Mouse (Mus musculus) retina, postnatal 1 day (tissue): ENCODE measurements at regions not wholly inside any gene's neighbourhood (a gene's known extent, or its start where the extent isn't known, plus 50 kb on each side); places are given as distances from the start of the nearest gene placed in this dataset.
A peak's percentile ranks its signal among the peaks of the same experiment; 100 is the strongest.

Source experiments
- DNase-seq: peaks from one replicate; pipeline ENCODE4 v3.0.0-alpha.2; 2012

DNA sequence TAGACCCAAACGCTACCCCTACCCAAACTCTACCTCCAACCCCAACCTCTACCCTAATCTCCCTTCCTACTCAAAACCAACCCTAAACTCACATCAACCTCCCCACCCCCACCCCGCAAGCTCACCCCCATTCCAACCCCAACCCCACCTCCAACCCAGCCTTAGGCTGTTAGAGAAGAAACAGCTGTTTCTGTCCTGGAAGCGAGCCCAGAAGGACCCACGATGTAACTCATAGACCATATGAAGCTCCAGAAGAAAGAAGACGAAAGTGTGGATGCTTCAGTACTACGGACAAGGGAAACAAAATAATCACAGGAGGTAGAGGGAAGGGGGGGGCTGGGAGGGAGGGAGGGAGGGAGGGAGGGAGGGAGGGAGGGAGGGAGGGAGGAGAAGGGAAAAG lies 58.4 kb downstream of the Sox11 start:
- no peak for DNase-seq

DNA sequence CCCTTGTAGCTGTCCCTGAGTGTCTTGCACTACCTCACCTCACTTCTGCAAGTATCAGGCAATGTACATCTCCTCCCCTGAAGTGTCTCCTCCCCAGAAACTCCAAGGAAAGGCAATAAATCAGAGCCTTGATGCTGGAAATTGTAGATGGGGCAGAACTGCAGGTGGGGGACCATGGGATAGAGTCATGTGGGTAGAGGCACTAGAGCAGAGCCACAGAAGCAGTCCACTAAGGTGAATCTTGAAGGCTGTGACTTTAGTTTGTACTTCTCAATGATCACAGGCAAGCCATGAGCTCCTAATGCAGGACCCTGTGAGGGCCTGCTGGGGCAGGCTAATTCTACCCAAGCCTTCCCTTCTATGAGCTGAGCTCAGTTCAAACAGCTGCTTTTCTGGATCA lies 80.4 kb downstream of the Sox11 start:
- DNase-seq = no peak

DNA sequence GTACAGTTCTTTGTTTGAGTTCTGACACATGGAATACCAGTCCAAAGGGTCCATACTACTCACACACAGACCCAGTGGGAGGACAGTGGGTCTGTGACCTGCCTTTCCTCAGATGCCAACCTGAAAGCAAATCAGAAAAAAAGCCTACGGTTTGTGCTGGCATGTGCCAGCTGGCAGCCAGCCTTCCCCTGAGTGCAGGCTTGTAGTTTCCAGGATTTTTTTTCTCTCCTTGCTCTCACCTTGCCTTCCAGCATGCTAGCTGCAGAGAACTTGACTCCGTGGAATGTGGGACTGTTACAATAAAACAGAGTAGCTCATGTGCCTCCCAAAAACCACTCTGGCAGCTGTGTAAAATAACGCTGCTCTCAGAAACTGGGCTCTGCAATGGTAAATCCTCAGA lies 88.2 kb downstream of the Sox11 start:
- DNase-seq = no peak

GRCm38 (mm10) chr12:27251521-27251920 lies 90.9 kb downstream of the Sox11 start:
- DNase-seq = no peak

DNA sequence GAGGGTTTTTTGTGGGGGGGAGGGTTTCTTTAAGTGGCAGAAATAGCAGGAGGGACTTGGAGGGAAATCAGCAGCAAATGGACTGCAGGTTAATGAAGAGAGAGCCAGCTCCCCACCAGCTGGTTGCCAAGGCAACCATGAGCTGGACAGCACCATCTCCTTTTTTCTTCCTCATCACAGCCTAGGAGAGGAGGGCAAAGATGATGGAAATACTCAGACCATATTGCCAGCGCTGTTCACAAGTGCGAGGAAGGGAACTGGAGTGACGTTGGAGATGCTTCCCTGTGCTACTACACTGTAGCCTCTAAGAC lies 93.9 kb downstream of the Sox11 start:
- peak; percentile 42 for DNase-seq

DNA sequence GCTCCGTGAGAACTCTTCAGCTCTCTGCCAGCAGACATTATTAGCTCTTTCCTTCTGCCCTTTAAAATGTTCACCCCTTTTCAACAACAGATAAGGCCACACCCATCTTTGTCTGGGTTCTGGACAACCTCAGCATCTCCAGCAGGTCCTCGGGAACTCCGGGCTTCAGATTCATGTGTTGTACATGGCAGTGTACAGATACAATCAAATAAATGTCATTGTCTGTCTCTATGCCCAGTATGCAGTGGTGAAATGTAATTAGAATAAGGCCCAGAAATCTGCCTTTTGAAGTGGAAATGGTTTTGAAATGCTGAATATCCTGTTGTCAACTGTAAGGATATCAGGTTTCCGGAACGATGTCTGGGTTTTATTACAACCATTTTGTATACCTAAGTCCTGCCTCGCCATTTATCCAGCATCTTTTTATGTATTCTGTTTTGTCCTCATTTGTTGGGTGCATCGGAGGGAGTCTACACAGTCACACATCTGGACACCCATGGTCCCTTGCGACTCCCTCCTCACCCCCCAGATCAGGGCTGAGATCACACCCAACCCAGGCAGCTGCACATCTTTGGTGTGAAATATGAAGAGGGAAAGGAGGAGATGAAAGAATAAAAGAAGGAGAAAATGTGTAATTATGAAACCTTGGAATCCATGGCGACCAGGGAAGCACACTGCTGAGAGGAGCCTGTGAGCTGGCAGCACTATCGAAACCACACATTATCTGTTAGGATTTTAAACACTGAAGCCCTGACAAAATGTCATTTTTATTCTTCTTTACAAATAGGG lies 94.4 kb downstream of the Sox11 start:
- peak; percentile 10 for DNase-seq

- DNase-seq = no peak
These were observed 106.6 kb downstream of the Sox11 start for GRCm38 (mm10) chr12:27235748-27236147.

DNA sequence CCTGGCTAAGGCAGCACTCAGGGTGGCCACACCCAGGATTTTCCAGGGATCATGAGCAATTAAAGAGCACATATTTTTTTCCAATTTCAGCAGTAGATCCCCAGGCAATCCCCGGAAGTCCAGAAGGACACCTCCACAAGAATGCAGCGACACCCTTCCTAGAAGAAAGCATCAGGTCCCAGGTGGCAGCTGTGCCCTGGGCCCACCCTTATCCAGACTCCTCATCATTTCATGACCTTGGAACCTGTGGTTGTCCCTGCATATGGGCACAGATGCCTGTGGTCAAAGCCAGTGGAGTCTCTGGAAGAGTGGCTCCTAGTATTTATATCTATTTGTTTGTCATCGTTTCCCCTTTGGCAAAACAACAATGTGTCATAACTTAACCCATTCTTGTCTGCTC lies 120.8 kb downstream of the Sox11 start:
- no peak for DNase-seq

GRCm38 (mm10) chr12:27201191-27201590 lies 141.2 kb downstream of the Sox11 start:
- DNase-seq = no peak

DNA sequence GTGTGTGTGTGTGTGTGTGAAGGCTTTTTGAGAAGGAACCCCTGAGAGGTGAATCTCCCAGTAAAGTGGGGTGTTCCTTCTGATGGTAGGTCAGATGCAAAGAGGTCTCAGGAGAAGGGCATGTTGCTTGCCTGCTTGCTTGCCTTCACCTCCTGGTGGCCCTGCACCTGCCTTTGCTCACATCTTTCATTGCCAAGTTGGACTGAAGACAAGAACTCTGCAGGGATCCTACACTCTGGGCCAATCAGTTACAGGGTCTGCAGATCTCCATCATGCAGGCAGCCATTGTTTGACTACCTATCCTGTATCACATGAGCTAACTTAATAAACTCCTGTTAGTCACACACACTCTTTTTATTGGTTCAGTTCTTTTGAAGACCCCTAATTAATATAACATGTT lies 148.4 kb downstream of the Sox11 start:
- DNase-seq = no peak

DNA sequence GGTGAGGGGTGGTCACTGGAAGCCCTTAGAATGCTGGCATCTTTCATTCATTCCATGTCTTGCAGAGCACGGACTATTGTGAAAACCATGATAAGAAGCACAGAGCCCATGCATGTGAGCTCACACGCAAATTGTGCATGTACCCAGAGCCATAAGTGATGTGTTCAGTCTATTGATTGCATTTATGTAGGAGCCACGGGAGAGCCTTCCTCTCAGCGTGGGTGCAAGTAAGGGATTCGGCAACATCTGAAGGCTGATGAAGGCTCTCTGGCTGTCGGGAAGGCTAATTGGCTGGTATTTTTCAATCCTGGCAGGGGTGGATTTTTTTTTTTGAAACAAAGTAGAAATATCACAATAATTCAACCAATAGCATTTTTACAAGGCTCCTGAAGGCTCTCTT lies 150.5 kb downstream of the Sox11 start:
- DNase-seq = no peak

GRCm38 (mm10) chr12:27187480-27187879 lies 154.9 kb downstream of the Sox11 start:
- DNase-seq = no peak

DNA sequence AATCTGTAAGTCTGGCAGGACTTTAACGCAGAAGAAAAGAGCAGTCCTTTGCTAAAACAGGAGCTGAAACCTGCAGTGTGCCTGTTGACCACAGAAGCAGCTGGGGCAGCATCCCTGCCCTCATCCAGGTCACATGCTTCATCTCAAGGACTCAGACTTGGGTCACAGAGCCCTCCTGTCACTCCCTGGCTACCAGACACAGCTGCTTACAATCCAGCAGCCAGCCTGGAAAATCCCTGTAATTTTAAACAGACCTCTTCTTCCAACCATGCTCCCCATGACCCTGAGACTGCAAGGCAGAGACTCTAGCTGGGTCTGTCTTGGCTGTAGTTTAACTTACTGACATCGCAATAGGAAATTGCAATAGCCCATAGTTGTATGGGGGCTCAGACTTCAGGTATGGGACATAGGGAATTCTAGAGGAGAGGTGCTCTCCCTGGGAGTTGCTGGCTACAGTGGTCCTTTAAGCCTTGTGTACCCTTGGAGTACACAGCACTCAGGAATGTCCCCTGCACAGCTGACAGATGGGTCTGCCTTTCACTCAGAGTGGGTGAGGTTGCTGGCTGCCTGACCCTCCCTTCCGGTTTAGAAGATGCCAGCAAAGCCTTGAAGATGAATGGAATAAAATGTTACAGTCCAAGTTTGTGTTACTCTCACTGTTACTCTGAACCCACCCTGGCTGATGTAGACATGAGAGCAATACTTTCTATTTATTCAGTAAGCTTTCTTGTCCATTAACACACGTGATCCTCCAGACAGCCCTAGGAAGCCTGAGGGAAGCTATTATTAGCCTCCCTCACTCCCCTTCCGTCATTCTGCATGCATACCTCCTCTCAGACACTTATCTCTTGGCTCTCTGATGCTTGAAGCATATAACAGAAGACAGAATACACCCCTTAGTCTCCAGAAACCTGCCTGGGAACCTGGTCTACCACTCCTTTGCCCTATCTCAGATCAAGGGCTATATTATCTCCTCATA lies 159.7 kb downstream of the Sox11 start:
- peak; percentile 57 for DNase-seq

DNA sequence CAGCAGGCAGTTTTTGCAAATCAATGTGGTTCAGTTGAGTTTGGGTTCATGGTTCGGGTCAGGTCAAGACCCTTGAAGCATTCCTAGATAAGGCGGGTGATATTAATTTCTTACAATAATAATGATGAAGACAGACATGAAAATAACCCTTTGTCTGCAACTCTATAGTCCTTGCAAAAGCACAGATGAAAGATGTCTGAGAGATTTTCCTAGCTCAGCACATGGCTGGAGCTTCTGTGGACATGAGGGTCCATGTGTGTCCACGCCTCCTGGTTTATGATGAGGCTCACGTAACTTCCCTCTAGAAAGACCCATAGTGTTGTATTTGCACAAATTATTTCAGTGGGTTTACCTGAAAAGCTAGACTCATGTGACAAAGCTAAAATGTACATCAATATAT lies 168.8 kb downstream of the Sox11 start:
- no peak for DNase-seq

DNA sequence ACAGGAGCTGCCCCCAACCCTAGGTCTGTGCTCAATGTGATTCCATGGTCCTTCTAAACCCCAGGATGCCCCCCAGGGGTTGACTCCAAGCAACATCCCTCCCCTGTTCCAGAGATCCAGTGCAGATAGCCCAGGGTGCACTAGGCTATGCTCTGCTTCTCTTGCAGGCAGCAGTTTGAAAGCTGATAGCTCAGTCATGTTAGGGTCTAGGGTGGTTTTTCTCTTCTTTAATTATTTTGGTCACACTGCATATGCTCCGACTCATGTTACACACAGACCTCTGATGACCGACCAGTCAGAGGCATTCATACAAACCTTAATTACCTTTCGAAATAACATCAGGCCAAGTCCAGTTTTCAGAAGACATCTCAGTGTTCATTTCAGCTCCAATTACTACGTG lies 169.2 kb downstream of the Sox11 start:
- no peak for DNase-seq

DNA sequence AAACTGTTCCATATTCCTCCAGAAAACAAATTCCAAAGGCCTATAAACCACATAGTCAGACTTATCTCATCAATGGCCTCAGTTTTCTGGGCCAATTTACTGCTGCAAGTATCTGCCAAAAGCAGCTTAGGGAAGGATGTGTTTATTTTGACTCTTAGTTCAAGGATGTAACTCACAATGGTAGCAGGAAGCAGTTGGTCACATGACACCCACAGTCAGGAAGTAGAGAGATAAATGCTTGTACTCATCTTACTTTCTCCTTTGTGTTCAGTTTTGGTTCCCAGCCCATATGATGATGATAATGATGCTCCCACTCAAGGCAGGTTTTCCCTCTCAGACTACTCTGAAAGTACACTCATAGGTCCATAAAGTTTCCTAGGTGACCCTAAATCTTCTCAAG lies 170.8 kb downstream of the Sox11 start:
- no peak for DNase-seq

DNA sequence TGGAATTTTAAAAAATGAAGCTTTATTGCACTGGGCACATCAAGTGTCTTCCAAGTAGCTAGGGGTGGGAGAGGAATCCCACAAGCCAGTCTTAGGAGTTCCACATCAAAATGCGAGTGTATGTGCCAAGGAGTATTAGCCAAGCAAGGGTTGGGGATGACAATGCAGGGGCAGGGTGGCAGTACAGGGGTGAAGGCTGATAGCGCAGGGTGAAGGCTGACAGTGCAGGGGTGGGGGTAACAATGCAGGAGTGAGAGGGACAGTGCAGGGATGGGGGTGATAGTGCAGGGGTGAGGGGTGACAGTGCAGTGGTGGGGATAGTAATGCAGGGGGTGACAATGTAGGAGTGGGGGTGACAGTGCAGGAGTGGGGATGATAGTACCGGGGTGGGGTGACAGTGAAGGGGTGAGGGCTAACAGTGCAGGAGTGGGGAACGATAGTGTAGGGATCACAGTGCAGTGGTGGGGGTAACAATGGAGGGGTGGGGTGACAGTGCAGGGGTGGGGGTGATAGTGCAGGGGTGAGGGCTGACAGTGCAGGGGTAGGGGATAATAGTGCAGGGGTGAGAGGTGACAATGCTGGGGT lies 177.4 kb downstream of the Sox11 start:
- DNase-seq = no peak

DNA sequence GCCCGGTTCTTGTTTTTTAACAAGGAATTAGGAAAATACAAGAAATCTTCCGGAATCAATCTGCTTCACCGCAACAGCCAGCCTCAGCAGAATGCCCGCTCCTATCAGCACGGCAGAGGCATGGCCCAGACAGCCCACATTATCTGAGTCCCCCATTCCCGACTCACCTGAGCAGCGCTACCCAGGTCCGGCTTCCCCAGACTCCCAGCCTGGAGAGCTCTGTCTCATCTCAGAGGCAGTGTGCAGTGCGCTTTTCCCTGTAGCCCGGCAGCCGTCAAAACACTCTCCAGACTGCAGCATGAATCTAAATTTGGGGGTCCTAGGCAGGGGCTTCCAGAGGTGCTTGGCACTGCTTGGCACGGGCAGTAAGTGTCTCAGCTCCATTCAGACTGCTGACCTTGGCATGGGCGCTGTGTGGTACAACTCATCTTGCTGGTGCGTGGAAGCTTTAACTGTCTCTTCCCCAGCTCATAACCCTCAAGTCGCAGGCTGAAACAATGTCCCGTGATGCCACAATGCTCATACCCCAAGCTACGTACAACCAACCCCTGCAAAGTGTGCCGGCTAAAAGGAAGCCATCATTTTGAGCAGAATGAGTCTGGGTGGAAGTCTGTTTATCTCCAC lies 182.2 kb downstream of the Sox11 start:
- DNase-seq = no peak

- DNase-seq = no peak
These were observed 182.8 kb downstream of the Sox11 start for GRCm38 (mm10) chr12:27159416-27160062.

- peak; percentile 77 for DNase-seq
These were observed 191.2 kb downstream of the Sox11 start for GRCm38 (mm10) chr12:27150871-27151853.

- no peak for DNase-seq
These were observed 199.1 kb downstream of the Sox11 start for GRCm38 (mm10) chr12:27143310-27143709.

GRCm38 (mm10) chr12:27140335-27140702 lies 202.1 kb downstream of the Sox11 start:
- peak; percentile 93 for DNase-seq
